Mouse (Mus musculus) neural tube, embryonic 12.5 days (tissue): ENCODE data around the gene Olfr974. TPM values are rescaled to one million over a fixed set of nuclear protein-coding genes. Genes with fewer than 3 reads are reported as not detected.
"Not testable (repeated sequence)": the region's sequence is repeated elsewhere in the genome, so short reads cannot be mapped to it uniquely, and the experiment has no call there.

ENCODE experiments used
- ATAC-seq: fragments of 200-750 bp; cut with Nextera tagmentation; 2 replicates; pipeline ENCODE4 v1.8.0; 2017; ENCODE audit warnings: low read depth, mild to moderate bottlenecking, moderate TSS enrichment, moderate library complexity; ENCODE audit not compliant: low FRiP score
- H3K27ac ChIP-seq: fragments of 300-500 bp; sonication (generic); 2 replicates; pipeline ENCODE4 v1.5.1; 2016
- H3K27me3 ChIP-seq: fragments of 300-500 bp; sonication (generic); replicated peaks from 2 replicates; pipeline ENCODE4 v1.6.1; 2016; ENCODE audit warnings: mild to moderate bottlenecking
- H3K36me3 ChIP-seq: fragments of 300-500 bp; sonication (generic); 2 replicates; pipeline ENCODE4 v1.6.1; 2016; ENCODE audit warnings: mild to moderate bottlenecking
- H3K4me1 ChIP-seq: fragments of 300-500 bp; sonication (generic); 2 replicates; pipeline ENCODE4 v1.6.1; 2016
- H3K4me2 ChIP-seq: fragments of 300-500 bp; sonication (generic); replicated peaks from 2 replicates; pipeline ENCODE4 v1.6.1; 2016; ENCODE audit warnings: mild to moderate bottlenecking
- H3K4me3 ChIP-seq: fragments of 300-500 bp; sonication (generic); 2 replicates; pipeline ENCODE4 v1.5.1; 2016
- H3K9ac ChIP-seq: fragments of 300-500 bp; sonication (generic); 2 replicates; pipeline ENCODE4 v1.6.1; 2016; ENCODE audit warnings: mild to moderate bottlenecking
- H3K9me3 ChIP-seq: fragments of 300-500 bp; sonication (generic); 2 replicates; pipeline ENCODE4 v1.6.1; 2016; ENCODE audit warnings: mild to moderate bottlenecking
- WGBS: fragments of 180-500 bp; shearing (Covaris S2); methylation state at CpG from one replicate; pipeline ENCODE4 v1.1.7; 2016; 5-methylcytosine and 5-hydroxymethylcytosine counted together
- polyA plus RNA-seq: library from polyadenylated mRNA; unstranded; fragments of >200 nt; fragmentation: Nextera tagmentation; extraction: Ambion mirVana; gene quantifications from 2 replicates; pipeline ENCODE4 v1.2.1, GENCODE M21; 2016

The Olfr974 gene
- not detected in 2 replicates for polyA plus RNA-seq

DNA sequence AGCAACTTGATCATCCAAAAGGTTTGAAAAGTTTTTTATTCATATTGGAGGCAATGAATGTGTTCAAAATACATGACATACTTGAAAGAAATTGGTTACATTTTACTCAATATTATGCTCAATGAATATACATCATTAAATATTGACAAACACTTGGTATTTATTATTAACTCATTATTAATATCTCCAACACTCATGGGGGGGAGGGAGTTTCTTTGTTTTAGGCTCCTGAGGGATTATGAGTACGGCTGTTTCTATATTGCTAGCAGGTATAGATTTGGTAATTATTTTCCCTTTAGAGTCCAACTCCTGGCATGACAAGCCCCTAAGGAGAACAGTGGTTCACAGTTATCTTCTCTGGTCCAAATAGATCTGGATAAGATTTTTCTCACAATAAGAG lies at the start of gene Olfr974:
Gene Olfr974 (plus strand): TSS at position 301 of the 400 bp plus-strand sequence.
- H3K4me1 ChIP-seq, result no peaks in the 10 kb centered on the region
- H3K9me3 ChIP-seq, result no peaks in the 10 kb centered on the region
- 97% methylated on average over 1 of the region's 1 CpGs for WGBS
- no peak within 1 kb of the TSS for H3K27ac ChIP-seq
- no peak within 1 kb of the TSS for H3K4me3 ChIP-seq
- H3K9ac ChIP-seq, result no peak within 1 kb of the TSS
- no peaks in the 10 kb centered on the region for H3K27me3 ChIP-seq
- no peaks in the 10 kb centered on the region for H3K36me3 ChIP-seq
- H3K4me2 ChIP-seq, result no peak within 1 kb of the TSS
- ATAC-seq, result no peak

DNA sequence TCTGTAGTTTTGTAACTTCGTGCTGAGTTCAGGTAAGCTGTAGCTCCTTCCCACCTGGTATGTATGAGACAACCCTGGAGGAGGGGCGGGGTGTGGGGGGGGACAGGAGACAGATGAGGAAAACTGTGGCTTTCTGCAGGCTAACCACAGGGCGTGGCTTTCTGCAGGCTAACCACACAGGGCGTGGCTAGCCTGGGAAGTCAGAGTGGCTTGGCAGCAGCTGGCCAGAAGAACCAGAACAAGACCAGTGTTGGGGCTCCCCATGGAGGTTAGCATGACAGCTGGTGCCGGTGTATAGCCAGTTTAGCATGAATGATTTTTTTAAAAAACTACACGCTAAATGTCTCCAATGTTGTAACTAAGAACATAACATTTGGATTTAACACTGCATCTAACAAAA lies 32.2 kb upstream of the Olfr974 start:
- WGBS, result 82% methylated on average over 6 of the region's 6 CpGs
- no peak overlapping the region for H3K9ac ChIP-seq

GRCm38 (mm10) chr9:39907036-39907435 lies 30.3 kb upstream of the Olfr974 start, which contains the start of gene Olfr229:
Gene Olfr229 (plus strand): TSS chr9:39907336.
- no peak within 1 kb of the TSS for H3K4me3 ChIP-seq
- no peaks in the 10 kb centered on the region for H3K9me3 ChIP-seq
- no peaks in the 10 kb centered on the region for H3K4me1 ChIP-seq
- H3K36me3 ChIP-seq, result no peaks in the 10 kb centered on the region
- no peak within 1 kb of the TSS for H3K4me2 ChIP-seq
- no peaks in the 10 kb centered on the region for H3K27me3 ChIP-seq
- ATAC-seq, result no peak
- no peak within 1 kb of the TSS for H3K27ac ChIP-seq
- 76% methylated on average over 2 of the region's 2 CpGs for WGBS
- H3K9ac ChIP-seq, result no peak within 1 kb of the TSS

More for the DNA sequence above, 32.2 kb upstream of the Olfr974 start:
- Histone ChIP-seq H3K4me1 (no peaks in the 10 kb centered on the region), H3K27ac (no peak overlapping the region), H3K4me3 (no peak overlapping the region), H3K9me3 (no peaks in the 10 kb centered on the region), H3K36me3 (no peaks in the 10 kb centered on the region), H3K27me3 (no peaks in the 10 kb centered on the region), H3K4me2 (no peak overlapping the region)
- ATAC-seq, result no peak

DNA sequence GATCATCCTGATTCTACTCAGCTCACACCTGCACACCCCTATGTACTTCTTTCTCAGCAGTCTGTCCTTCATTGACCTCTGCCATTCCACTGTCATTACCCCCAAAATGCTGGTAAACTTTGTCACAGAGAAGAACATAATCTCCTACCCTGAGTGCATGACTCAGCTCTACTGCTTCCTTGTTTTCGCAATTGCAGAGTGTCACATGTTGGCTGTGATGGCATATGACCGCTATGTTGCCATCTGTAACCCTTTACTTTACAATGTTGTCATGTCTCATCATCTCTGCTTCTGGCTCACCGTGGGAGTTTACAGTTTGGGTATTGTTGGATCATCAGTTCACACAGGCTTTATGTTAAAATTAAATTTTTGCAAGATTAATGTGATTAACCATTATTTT lies 27.4 kb upstream of the Olfr974 start:
- no peaks in the 10 kb centered on the region for H3K27me3 ChIP-seq
- no peaks in the 10 kb centered on the region for H3K4me1 ChIP-seq
- H3K9me3 ChIP-seq, result no peaks in the 10 kb centered on the region
- WGBS, result 91% methylated on average over 3 of the region's 3 CpGs
- no peak for ATAC-seq
- no peak overlapping the region for H3K4me2 ChIP-seq
- H3K4me3 ChIP-seq, result no peak overlapping the region
- no peaks in the 10 kb centered on the region for H3K36me3 ChIP-seq
- no peak overlapping the region for H3K9ac ChIP-seq
- H3K27ac ChIP-seq, result no peak overlapping the region

GRCm38 (mm10) chr9:39927975-39928836 lies 9.1 kb upstream of the Olfr974 start:
- not testable (repeated sequence) for H3K4me3 ChIP-seq, ATAC-seq
- WGBS, result no CpG with 5 or more reads among the region's 4 CpGs

DNA sequence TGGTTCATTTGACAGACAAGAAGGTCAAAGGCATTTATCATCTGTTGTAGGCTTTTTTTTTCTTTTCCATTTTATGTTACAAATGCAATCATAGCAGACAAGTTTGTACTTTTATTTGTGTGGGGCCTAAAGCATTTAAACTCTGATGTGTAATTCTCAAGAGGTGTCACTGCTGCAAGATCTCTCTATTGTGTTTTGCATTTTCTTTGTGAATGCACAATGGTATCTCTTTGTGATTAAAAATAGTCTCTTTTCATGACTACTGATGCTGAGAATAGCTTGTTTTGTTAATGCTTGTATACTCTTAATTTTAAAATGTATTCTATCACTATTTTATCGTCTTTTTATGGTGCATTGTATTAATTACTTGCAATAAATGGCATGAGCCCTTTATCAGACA lies 8.5 kb upstream of the Olfr974 start:
- WGBS, result 54% methylated on average over 1 of the region's 1 CpGs
- ATAC-seq, H3K36me3 ChIP-seq: not testable (repeated sequence)

More at GRCm38 (mm10) chr9:39927975-39928836, 9.1 kb upstream of the Olfr974 start:
- H3K4me1 ChIP-seq, H3K9ac ChIP-seq, H3K36me3 ChIP-seq, H3K27ac ChIP-seq, H3K4me2 ChIP-seq, H3K9me3 ChIP-seq, H3K27me3 ChIP-seq: not testable (repeated sequence)

DNA sequence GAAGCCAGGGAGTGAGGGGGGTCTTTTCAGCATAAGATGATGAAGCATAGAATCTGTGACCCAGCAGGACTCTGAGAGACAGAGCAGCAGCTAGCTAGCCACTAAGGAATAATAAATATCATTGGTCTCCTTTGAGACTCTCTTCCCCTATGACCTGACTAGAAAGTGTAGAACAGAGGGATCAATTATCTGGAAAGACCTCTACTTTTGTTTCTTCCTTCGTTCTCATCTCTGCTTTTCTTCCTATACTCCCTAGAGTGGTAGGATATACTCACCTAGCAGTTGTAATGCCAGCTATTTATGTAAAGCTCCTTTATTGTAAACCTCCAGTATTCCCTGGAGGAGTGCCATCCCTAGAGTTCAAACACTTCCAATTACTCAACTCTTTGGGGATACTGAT lies 14.6 kb downstream of the Olfr974 start, which contains the start of gene Olfr975:
Gene Olfr975 (minus strand): TSS at position 101 of the 400 bp plus-strand sequence.
- H3K9ac ChIP-seq, result no peak within 1 kb of the TSS
- no peak for ATAC-seq
- 62% methylated on average over 1 of the region's 1 CpGs for WGBS
- H3K4me2 ChIP-seq, result no peak within 1 kb of the TSS
- no peaks in the 10 kb centered on the region for H3K36me3 ChIP-seq
- H3K4me1 ChIP-seq, result no peaks in the 10 kb centered on the region
- no peaks in the 10 kb centered on the region for H3K9me3 ChIP-seq
- H3K27me3 ChIP-seq, result no peaks in the 10 kb centered on the region
- no peak within 1 kb of the TSS for H3K27ac ChIP-seq
- no peak within 1 kb of the TSS for H3K4me3 ChIP-seq

More for the DNA sequence above, 8.5 kb upstream of the Olfr974 start:
- not testable (repeated sequence) for H3K27me3 ChIP-seq, H3K27ac ChIP-seq, H3K4me2 ChIP-seq, H3K9ac ChIP-seq, H3K9me3 ChIP-seq, H3K4me3 ChIP-seq, H3K4me1 ChIP-seq

- not testable (repeated sequence) for H3K9me3 ChIP-seq, H3K4me3 ChIP-seq, H3K4me2 ChIP-seq, H3K4me1 ChIP-seq, H3K27me3 ChIP-seq, H3K9ac ChIP-seq, ATAC-seq, H3K27ac ChIP-seq, H3K36me3 ChIP-seq
- WGBS, result 86% methylated on average over 8 of the region's 9 CpGs
These were observed 23.7 kb downstream of the Olfr974 start, which contains the start of gene Olfr976 for GRCm38 (mm10) chr9:39961033-39961432. Gene Olfr976 (minus strand): TSS chr9:39961133.

DNA sequence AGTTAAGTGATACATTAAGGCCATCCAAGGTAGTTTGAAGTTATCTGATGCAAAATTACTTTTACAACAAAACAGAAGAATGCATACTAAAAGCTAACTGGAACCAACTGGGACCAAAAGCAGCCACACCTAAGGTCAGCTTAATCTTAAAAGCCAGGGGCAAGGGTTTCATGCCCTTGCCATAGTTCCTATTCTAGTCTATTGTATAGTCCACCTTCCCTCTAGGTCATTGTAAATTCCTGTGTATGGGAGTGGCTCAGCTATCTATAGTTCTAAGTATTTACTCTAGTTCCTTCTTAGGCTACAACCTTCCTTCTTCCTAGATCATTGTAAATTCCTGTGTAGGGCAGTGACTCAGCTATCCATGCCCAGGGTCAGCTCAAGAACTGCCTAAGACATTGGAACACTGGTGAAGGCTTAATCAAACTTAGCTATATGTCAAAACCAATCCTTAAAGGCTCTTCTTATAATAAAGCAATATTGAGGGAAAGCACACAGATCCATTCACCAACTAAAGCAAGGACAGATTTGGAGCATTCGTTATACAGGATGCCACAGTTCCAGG lies 39.4 kb downstream of the Olfr974 start:
- not testable (repeated sequence) for H3K27me3 ChIP-seq, H3K36me3 ChIP-seq, H3K27ac ChIP-seq, H3K4me1 ChIP-seq, ATAC-seq, H3K4me3 ChIP-seq, H3K9ac ChIP-seq, H3K9me3 ChIP-seq, H3K4me2 ChIP-seq
- WGBS, result 87% methylated on average over 1 of the region's 1 CpGs

GRCm38 (mm10) chr9:39991813-39992212 lies 54.5 kb downstream of the Olfr974 start, which contains the start of gene Olfr978:
Gene Olfr978 (plus strand): TSS chr9:39992113.
- Histone ChIP-seq H3K27ac (no peak within 1 kb of the TSS), H3K9me3 (no peaks in the 10 kb centered on the region), H3K4me1 (no peaks in the 10 kb centered on the region), H3K4me2 (no peak within 1 kb of the TSS), H3K27me3 (no peaks in the 10 kb centered on the region), H3K4me3 (no peak within 1 kb of the TSS), H3K36me3 (no peaks in the 10 kb centered on the region), H3K9ac (no peak within 1 kb of the TSS)
- no peak for ATAC-seq
- WGBS, result 91% methylated on average over 2 of the region's 2 CpGs
